Mouse (Mus musculus): Measurements from ENCODE around the gene Stpg4.

Stpg4 gene

DNA sequence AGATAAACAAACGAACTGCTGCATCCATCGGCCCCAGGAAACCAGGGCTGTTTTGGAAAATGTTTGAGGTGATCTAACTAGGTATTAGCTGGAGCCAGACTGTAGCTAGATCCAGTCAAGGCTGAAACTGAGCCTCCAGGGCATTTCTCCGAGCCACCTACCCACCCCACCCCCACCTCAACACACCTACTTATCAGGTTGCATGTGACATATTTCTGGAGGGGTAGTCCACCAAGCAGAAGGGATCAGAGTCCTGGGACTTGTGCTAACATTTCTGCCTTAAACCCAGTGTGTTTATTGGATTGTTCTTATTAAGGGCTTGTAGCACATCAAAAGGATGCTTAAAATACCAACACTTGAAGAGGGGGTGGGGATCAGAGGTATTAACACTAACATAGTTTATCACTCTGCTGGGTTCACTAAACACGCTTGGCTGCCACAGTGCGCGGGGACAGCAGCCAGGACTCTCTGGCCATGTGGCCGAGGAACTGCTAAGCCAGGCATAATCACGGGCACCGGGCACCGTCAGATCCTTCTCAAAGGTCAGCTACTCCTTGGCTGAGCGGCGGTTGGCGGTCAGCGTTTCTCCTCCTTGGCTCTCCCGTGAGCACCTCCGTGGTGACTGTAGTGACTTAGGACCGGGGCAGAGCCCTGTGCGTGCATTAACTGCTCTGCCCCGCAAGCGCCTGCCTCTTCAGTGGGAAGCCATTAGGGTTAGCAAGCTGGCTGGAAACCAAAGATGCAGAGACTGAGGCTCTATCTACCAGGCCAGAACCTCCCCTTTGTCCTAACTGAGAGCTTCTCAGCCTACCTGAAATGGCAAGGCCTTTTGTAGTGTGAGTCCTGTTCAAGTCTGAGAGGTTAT, 76.1 kb downstream of the Stpg4 start:
- peak; percentile 27 for DNase-seq (ENCODE audit: low read depth, low spot score)

DNA sequence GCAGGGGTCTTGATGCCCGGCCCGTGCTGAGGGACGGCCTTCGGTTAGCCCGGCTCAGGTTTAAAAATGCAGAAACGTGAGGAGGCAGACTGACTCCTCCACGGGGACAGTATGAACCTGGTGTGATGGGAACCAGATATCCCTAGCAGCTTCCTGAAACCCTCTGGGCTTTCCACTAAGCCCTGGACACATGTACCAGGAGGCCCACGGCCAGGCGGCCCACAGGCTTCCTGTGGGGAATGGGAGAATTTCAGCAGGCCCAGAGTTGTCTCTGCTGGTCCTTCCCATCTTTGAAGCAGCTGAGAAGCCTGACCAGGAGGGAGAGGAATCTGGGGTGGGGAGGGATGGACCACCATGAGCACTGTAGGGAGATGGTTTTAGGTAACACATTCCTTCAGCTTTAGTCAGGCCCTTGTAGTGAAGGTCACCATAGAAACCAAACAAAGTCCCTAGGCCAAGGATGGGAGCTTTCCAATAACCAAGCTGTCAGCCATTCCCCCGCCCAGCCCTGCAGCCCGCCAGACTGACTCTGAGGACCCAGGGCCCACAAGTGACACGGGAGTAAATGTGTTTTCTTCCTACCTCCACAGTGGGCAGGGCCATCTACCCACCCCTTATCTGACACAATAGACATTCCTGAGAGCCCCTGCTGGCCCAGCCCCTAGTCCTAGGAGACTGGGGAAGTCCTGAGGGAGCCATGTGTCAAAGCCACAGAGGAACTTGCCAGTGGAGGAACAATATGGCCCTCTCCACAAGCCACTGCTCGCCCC, 76.9 kb downstream of the Stpg4 start:
- DNase-seq (ENCODE audit: low read depth, low spot score) = peak; percentile 86

GRCm38 (mm10) chr17:87349575-87349974, 78.0 kb downstream of the Stpg4 start:
- no peak for DNase-seq (ENCODE audit: low read depth, low spot score)

- no peak for DNase-seq (ENCODE audit: low read depth, low spot score)
Observed at GRCm38 (mm10) chr17:87349069-87349468, 78.5 kb downstream of the Stpg4 start.

- no peak for DNase-seq (ENCODE audit: low read depth, low spot score)
Observed at GRCm38 (mm10) chr17:87348353-87348752, 79.2 kb downstream of the Stpg4 start.

GRCm38 (mm10) chr17:87345252-87345593, 82.3 kb downstream of the Stpg4 start:
- DNase-seq (ENCODE audit: low read depth, low spot score) = no peak

DNA sequence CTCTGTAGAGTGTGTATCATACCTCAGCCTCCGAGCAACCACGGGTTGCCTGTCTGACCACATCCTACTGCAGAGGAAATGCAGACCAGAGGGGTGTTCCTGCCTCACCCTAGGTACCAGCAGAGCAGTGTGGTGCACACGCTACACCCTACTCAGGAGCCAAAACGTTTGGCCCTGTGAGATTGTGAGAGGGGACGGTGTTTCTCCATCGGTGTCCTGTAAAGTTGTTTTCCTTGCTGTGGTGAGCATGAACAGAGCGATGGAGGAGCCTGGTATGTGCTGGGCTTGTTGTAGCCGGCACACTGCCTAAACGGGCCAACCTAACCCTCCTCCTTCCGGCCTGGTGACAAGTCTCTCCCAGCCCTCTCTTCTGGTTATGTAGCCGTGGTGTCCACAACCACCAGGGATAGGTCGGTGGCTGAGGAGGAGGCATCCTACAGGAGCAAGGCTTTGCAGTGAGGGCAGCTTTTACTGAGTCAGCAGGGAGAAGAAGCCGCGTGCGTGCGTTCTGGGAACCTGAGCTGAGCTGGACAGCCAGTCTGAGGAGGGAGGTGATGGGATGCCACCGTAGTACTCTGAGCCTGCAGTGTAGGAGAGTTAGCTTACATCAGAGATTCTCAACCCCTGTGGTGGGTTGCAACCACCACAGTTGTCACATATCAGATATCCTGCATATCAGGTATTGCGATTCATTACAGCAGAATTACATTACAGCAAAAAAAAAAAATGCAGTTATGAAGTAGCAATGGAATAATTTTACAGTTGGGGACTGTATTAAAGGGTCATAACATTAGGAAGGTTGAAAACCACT, 82.9 kb downstream of the Stpg4 start:
- DNase-seq (ENCODE audit: low read depth, low spot score) = no peak

DNA sequence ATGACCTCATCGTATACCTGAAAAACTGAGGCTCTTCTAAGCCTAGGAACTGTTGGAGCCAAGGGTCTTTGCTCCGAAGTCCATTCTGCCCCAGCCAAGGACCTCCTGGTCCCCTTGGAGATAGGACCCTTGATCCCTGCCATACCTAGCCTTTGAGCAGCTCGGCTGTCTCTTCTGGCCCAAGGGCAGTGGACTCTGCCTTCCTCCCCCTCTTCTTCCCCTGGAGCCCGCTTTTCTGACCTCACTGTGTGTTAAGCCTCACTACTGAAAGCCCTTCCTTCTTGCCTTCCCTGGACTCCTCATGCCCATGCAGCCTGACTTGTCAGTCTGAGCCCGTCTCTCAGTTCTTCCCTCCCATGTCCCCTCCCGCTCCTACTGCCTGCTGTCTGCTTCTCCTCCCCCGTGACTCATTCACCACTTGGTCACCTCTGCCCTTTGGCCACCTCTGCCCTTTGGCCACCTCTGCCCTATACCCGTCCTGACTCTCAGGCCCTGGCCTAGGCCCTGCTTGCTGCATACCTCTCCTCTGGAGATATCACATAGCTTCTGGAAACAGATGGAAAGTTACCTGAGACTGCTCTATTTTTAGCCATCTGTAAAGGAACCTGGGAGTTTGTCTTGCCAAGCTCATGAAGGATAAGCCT, 84.4 kb downstream of the Stpg4 start:
- no peak for DNase-seq (ENCODE audit: low read depth, low spot score)
